Mouse (Mus musculus): Measurements from ENCODE around the gene Olfr1148. TPM values are rescaled to one million over a fixed set of nuclear protein-coding genes. Genes with fewer than 3 reads are reported as not detected.

Gene Olfr1148
- not detected in 2 replicates for polyA plus RNA-seq (2015; fragmentation: Nextera tagmentation; extraction: Ambion mirVana)

- WGBS = 92% methylated on average over 1 of the region's 1 CpGs
- H3K4me3 ChIP-seq (ENCODE audit: low read length) = no peak within 1 kb of the TSS
- no peak within 1 kb of the TSS for H3K9ac ChIP-seq (ENCODE audit: low read depth, low read length)
- no peaks in the 10 kb centered on the region for H3K9me3 ChIP-seq (ENCODE audit: control insufficient read depth, low read length)
- H3K36me3 ChIP-seq (ENCODE audit: control insufficient read depth, insufficient read depth, low read length) = no peaks in the 10 kb centered on the region
- H3K27ac ChIP-seq (ENCODE audit: low read length) = no peak within 1 kb of the TSS
- H3K4me1 ChIP-seq (ENCODE audit: control insufficient read depth, insufficient read depth, low read length) = no peaks in the 10 kb centered on the region
- no peak for ATAC-seq
- H3K4me2 ChIP-seq (ENCODE audit: low read depth, low read length) = no peak within 1 kb of the TSS
- H3K27me3 ChIP-seq (replicated peaks; ENCODE audit: control insufficient read depth, insufficient read depth, low read length) = no peaks in the 10 kb centered on the region
Observed at GRCm38 (mm10) chr2:87830233-87830632, at the start of gene Olfr1148. Gene Olfr1148 (plus strand): TSS chr2:87830533.

GRCm38 (mm10) chr2:87800292-87800691, 30.0 kb upstream of the Olfr1148 start, which contains the start of gene Olfr1143:
Gene Olfr1143 (plus strand): TSS chr2:87800592.
- no peak within 1 kb of the TSS for H3K4me3 ChIP-seq (ENCODE audit: low read length)
- H3K4me2 ChIP-seq (ENCODE audit: low read depth, low read length) = no peak within 1 kb of the TSS
- no peaks in the 10 kb centered on the region for H3K27me3 ChIP-seq (replicated peaks; ENCODE audit: control insufficient read depth, insufficient read depth, low read length)
- no peaks in the 10 kb centered on the region for H3K4me1 ChIP-seq (ENCODE audit: control insufficient read depth, insufficient read depth, low read length)
- no peaks in the 10 kb centered on the region for H3K9me3 ChIP-seq (ENCODE audit: control insufficient read depth, low read length)
- no peak within 1 kb of the TSS for H3K9ac ChIP-seq (ENCODE audit: low read depth, low read length)
- ATAC-seq = no peak
- no peak within 1 kb of the TSS for H3K27ac ChIP-seq (ENCODE audit: low read length)
- no peaks in the 10 kb centered on the region for H3K36me3 ChIP-seq (ENCODE audit: control insufficient read depth, insufficient read depth, low read length)

GRCm38 (mm10) chr2:87809522-87809921, 20.8 kb upstream of the Olfr1148 start, which contains the start of gene Olfr1145:
Gene Olfr1145 (plus strand): TSS chr2:87809822.
- 69% methylated on average over 1 of the region's 1 CpGs for WGBS

GRCm38 (mm10) chr2:87843693-87844092, 13.4 kb downstream of the Olfr1148 start, which contains the start of gene Olfr1150-ps1:
Gene Olfr1150-ps1 (plus strand): TSS chr2:87843993.
- Histone ChIP-seq H3K9ac (ENCODE audit: low read depth, low read length) (no peak within 1 kb of the TSS), H3K36me3 (ENCODE audit: control insufficient read depth, insufficient read depth, low read length) (no peaks in the 10 kb centered on the region), H3K4me3 (ENCODE audit: low read length) (no peak within 1 kb of the TSS), H3K9me3 (ENCODE audit: control insufficient read depth, low read length) (no peaks in the 10 kb centered on the region), H3K27ac (ENCODE audit: low read length) (no peak within 1 kb of the TSS), H3K4me1 (ENCODE audit: control insufficient read depth, insufficient read depth, low read length) (no peaks in the 10 kb centered on the region), H3K4me2 (ENCODE audit: low read depth, low read length) (no peak within 1 kb of the TSS), H3K27me3 (replicated peaks; ENCODE audit: control insufficient read depth, insufficient read depth, low read length) (no peaks in the 10 kb centered on the region)
- no peak for ATAC-seq
- 67% methylated on average over 1 of the region's 1 CpGs for WGBS

More at GRCm38 (mm10) chr2:87809522-87809921, 20.8 kb upstream of the Olfr1148 start, which contains the start of gene Olfr1145:
- Histone ChIP-seq H3K27me3 (replicated peaks; ENCODE audit: control insufficient read depth, insufficient read depth, low read length) (no peaks in the 10 kb centered on the region), H3K27ac (ENCODE audit: low read length) (no peak within 1 kb of the TSS), H3K4me2 (ENCODE audit: low read depth, low read length) (no peak within 1 kb of the TSS), H3K36me3 (ENCODE audit: control insufficient read depth, insufficient read depth, low read length) (no peaks in the 10 kb centered on the region), H3K9me3 (ENCODE audit: control insufficient read depth, low read length) (no peaks in the 10 kb centered on the region), H3K4me3 (ENCODE audit: low read length) (no peak within 1 kb of the TSS), H3K9ac (ENCODE audit: low read depth, low read length) (no peak within 1 kb of the TSS), H3K4me1 (ENCODE audit: control insufficient read depth, insufficient read depth, low read length) (no peaks in the 10 kb centered on the region)
- ATAC-seq = no peak

GRCm38 (mm10) chr2:87855562-87855961, 25.2 kb downstream of the Olfr1148 start, which contains the start of gene Olfr1151:
Gene Olfr1151 (plus strand): TSS chr2:87855862.
- no peaks in the 10 kb centered on the region for H3K27me3 ChIP-seq (replicated peaks; ENCODE audit: control insufficient read depth, insufficient read depth, low read length)
- no peak within 1 kb of the TSS for H3K27ac ChIP-seq (ENCODE audit: low read length)
- no peaks in the 10 kb centered on the region for H3K9me3 ChIP-seq (ENCODE audit: control insufficient read depth, low read length)
- H3K4me2 ChIP-seq (ENCODE audit: low read depth, low read length) = no peak within 1 kb of the TSS
- WGBS = 85% methylated on average over 1 of the region's 1 CpGs
- no peaks in the 10 kb centered on the region for H3K4me1 ChIP-seq (ENCODE audit: control insufficient read depth, insufficient read depth, low read length)
- no peak for ATAC-seq
- no peak within 1 kb of the TSS for H3K4me3 ChIP-seq (ENCODE audit: low read length)
- no peaks in the 10 kb centered on the region for H3K36me3 ChIP-seq (ENCODE audit: control insufficient read depth, insufficient read depth, low read length)
- H3K9ac ChIP-seq (ENCODE audit: low read depth, low read length) = no peak within 1 kb of the TSS

GRCm38 (mm10) chr2:87866192-87866591, 35.9 kb downstream of the Olfr1148 start, which contains the start of gene Olfr1152:
Gene Olfr1152 (plus strand): TSS chr2:87866492.
- no peak within 1 kb of the TSS for H3K27ac ChIP-seq (ENCODE audit: low read length)
- no peaks in the 10 kb centered on the region for H3K27me3 ChIP-seq (replicated peaks; ENCODE audit: control insufficient read depth, insufficient read depth, low read length)
- no peak for ATAC-seq
- H3K4me1 ChIP-seq (ENCODE audit: control insufficient read depth, insufficient read depth, low read length) = no peaks in the 10 kb centered on the region
- no peaks in the 10 kb centered on the region for H3K9me3 ChIP-seq (ENCODE audit: control insufficient read depth, low read length)
- H3K4me3 ChIP-seq (ENCODE audit: low read length) = no peak within 1 kb of the TSS
- no peak within 1 kb of the TSS for H3K4me2 ChIP-seq (ENCODE audit: low read depth, low read length)
- no peak within 1 kb of the TSS for H3K9ac ChIP-seq (ENCODE audit: low read depth, low read length)
- H3K36me3 ChIP-seq (ENCODE audit: control insufficient read depth, insufficient read depth, low read length) = no peaks in the 10 kb centered on the region

Other genes starting within 250 kb of the Olfr1148 start
- not detected in 2 replicates for gene Olfr1130, start 224.3 kb upstream of the Olfr1148 start, polyA plus RNA-seq (2015; fragmentation: Nextera tagmentation; extraction: Ambion mirVana)
- gene Olfr1131, start 203.4 kb upstream of the Olfr1148 start, polyA plus RNA-seq (2015; fragmentation: Nextera tagmentation; extraction: Ambion mirVana) = not detected in 2 replicates
- not detected in 2 replicates for gene Olfr1132, start 193.0 kb upstream of the Olfr1148 start, polyA plus RNA-seq (2015; fragmentation: Nextera tagmentation; extraction: Ambion mirVana)
- gene Olfr1133, start 183.2 kb upstream of the Olfr1148 start, polyA plus RNA-seq (2015; fragmentation: Nextera tagmentation; extraction: Ambion mirVana) = not detected in 2 replicates
- gene Olfr1134, start 172.1 kb upstream of the Olfr1148 start, polyA plus RNA-seq (2015; fragmentation: Nextera tagmentation; extraction: Ambion mirVana) = not detected in 2 replicates
- not detected in 2 replicates for gene Olfr1135, start 156.9 kb upstream of the Olfr1148 start, polyA plus RNA-seq (2015; fragmentation: Nextera tagmentation; extraction: Ambion mirVana)
- not detected in 2 replicates for gene Olfr1136, start 136.6 kb upstream of the Olfr1148 start, polyA plus RNA-seq (2015; fragmentation: Nextera tagmentation; extraction: Ambion mirVana)
- not detected in 2 replicates for gene Olfr1137, start 117.4 kb upstream of the Olfr1148 start, polyA plus RNA-seq (2015; fragmentation: Nextera tagmentation; extraction: Ambion mirVana)
- gene Olfr1138, start 90.6 kb upstream of the Olfr1148 start, polyA plus RNA-seq (2015; fragmentation: Nextera tagmentation; extraction: Ambion mirVana) = not detected in 2 replicates
- gene Olfr1140, start 86.8 kb upstream of the Olfr1148 start, polyA plus RNA-seq (2015; fragmentation: Nextera tagmentation; extraction: Ambion mirVana) = not detected in 2 replicates
- gene Olfr1141, start 76.5 kb upstream of the Olfr1148 start, polyA plus RNA-seq (2015; fragmentation: Nextera tagmentation; extraction: Ambion mirVana) = not detected in 2 replicates
- gene Olfr152, start 51.0 kb upstream of the Olfr1148 start, polyA plus RNA-seq (2015; fragmentation: Nextera tagmentation; extraction: Ambion mirVana) = not detected in 2 replicates
- gene Olfr1143, start 29.9 kb upstream of the Olfr1148 start, polyA plus RNA-seq (2015; fragmentation: Nextera tagmentation; extraction: Ambion mirVana) = not detected in 2 replicates
- not detected in 2 replicates for gene Olfr1145, start 20.7 kb upstream of the Olfr1148 start, polyA plus RNA-seq (2015; fragmentation: Nextera tagmentation; extraction: Ambion mirVana)
- not detected in 2 replicates for gene Olfr1150-ps1, start 13.5 kb downstream of the Olfr1148 start, polyA plus RNA-seq (2015; fragmentation: Nextera tagmentation; extraction: Ambion mirVana)
- not detected in 2 replicates for gene Olfr1151, start 25.3 kb downstream of the Olfr1148 start, polyA plus RNA-seq (2015; fragmentation: Nextera tagmentation; extraction: Ambion mirVana)
- not detected in 2 replicates for gene Olfr1152, start 36.0 kb downstream of the Olfr1148 start, polyA plus RNA-seq (2015; fragmentation: Nextera tagmentation; extraction: Ambion mirVana)
- not detected in 2 replicates for gene Olfr1153, start 64.4 kb downstream of the Olfr1148 start, polyA plus RNA-seq (2015; fragmentation: Nextera tagmentation; extraction: Ambion mirVana)
- gene Olfr1154, start 74.6 kb downstream of the Olfr1148 start, polyA plus RNA-seq (2015; fragmentation: Nextera tagmentation; extraction: Ambion mirVana) = not detected in 2 replicates
- not detected in 2 replicates for gene Olfr1155, start 114.6 kb downstream of the Olfr1148 start, polyA plus RNA-seq (2015; fragmentation: Nextera tagmentation; extraction: Ambion mirVana)
- not detected in 2 replicates for gene Olfr1156, start 122.6 kb downstream of the Olfr1148 start, polyA plus RNA-seq (2015; fragmentation: Nextera tagmentation; extraction: Ambion mirVana)
- not detected in 2 replicates for gene Olfr1157, start 137.8 kb downstream of the Olfr1148 start, polyA plus RNA-seq (2015; fragmentation: Nextera tagmentation; extraction: Ambion mirVana)
- not detected in 2 replicates for gene Olfr74, start 144.1 kb downstream of the Olfr1148 start, polyA plus RNA-seq (2015; fragmentation: Nextera tagmentation; extraction: Ambion mirVana)
- not detected in 2 replicates for gene Olfr1158, start 159.6 kb downstream of the Olfr1148 start, polyA plus RNA-seq (2015; fragmentation: Nextera tagmentation; extraction: Ambion mirVana)
- not detected in 2 replicates for gene Olfr1160, start 177.7 kb downstream of the Olfr1148 start, polyA plus RNA-seq (2015; fragmentation: Nextera tagmentation; extraction: Ambion mirVana)
- gene Olfr1161, start 192.2 kb downstream of the Olfr1148 start, polyA plus RNA-seq (2015; fragmentation: Nextera tagmentation; extraction: Ambion mirVana) = not detected in 2 replicates
- 0.07 TPM in 1 of 2 replicates, not detected in the other for gene Olfr73, start 207.2 kb downstream of the Olfr1148 start, polyA plus RNA-seq (2015; fragmentation: Nextera tagmentation; extraction: Ambion mirVana)
- gene Olfr1162, start 220.6 kb downstream of the Olfr1148 start, polyA plus RNA-seq (2015; fragmentation: Nextera tagmentation; extraction: Ambion mirVana) = not detected in 2 replicates
- gene Olfr1163, start 241.3 kb downstream of the Olfr1148 start, polyA plus RNA-seq (2015; fragmentation: Nextera tagmentation; extraction: Ambion mirVana) = not detected in 2 replicates

All from intestine, embryonic 16.5 days (tissue).